Mouse (Mus musculus) cerebellum, adult 2 months (tissue): ENCODE measurements around the gene Mapk12.

Source experiments
- CTCF ChIP-seq: fragments of 200-500 bp; IDR thresholded peaks from 2 replicates; pipeline ENCODE4 v1.5.1; 2011; ENCODE audit warnings: low read depth, mild to moderate bottlenecking, control low read depth, low read length, moderate library complexity, borderline replicate concordance; ENCODE audit not compliant: insufficient read depth
- POLR2A ChIP-seq: fragments of 200-500 bp; IDR thresholded peaks from 2 replicates; pipeline ENCODE4 v1.6.1; 2011; ENCODE audit warnings: low read length, control low read depth, borderline replicate concordance; ENCODE audit not compliant: insufficient read depth

- TF ChIP-seq CTCF (no peak), POLR2A (no peak)
Measured at GRCm38 (mm10) chr15:89090662-89091061, 49.8 kb downstream of the Mapk12 start.
